Mouse (Mus musculus) heart, postnatal 14 days (tissue): ENCODE data around the gene Gm5565. TPM values are rescaled to one million over a fixed set of nuclear protein-coding genes. Genes with fewer than 3 reads are reported as not detected.
"Not testable (repeated sequence)": the region's sequence is repeated elsewhere in the genome, so short reads cannot be mapped to it uniquely, and the experiment has no call there.

Experiments used
- DNase-seq, 2 experiments: peaks; one replicate each; pipeline ENCODE4 v3.0.0; 2021 to 2022
- intact Hi-C: fragments of 180-260 bp; cut with DNase I; formaldehyde crosslinking; loops from one replicate; pipeline ENCODE4 v1.15.1; 2025
- long read RNA-seq, 2 experiments: library from polyadenylated mRNA; stranded (forward); transcript quantifications; one replicate each; pipeline ENCODE4 v2.0.0; 2021
- total RNA-seq, 2 experiments: library from RNA; stranded (reverse); gene quantifications; 2 replicates each; pipeline ENCODE4 v1.2.3; 2021

Gene Gm5565
- total RNA-seq: not detected
- long read RNA-seq, experiment 1: 0 reads
- long read RNA-seq, experiment 2: 0 reads

GRCm38 (mm10) chr5:146160439-146160838 is at the start of gene Gm5565:
Gene Gm5565 (minus strand): TSS chr5:146160539.
- DNase-seq, intact Hi-C loops: not testable (repeated sequence)

GRCm38 (mm10) chr5:146205537-146205936 is 45.2 kb upstream of the Gm5565 start:
- intact Hi-C loops: no loop called here
- DNase-seq: no peak

GRCm38 (mm10) chr5:146203921-146204320 is 43.6 kb upstream of the Gm5565 start:
- DNase-seq: no peak
- intact Hi-C loops: no loop called here

- intact Hi-C loops: no loop called here
- no peak for DNase-seq
These were observed 40.2 kb upstream of the Gm5565 start for GRCm38 (mm10) chr5:146200580-146200979.

GRCm38 (mm10) chr5:146199540-146199939 is 39.2 kb upstream of the Gm5565 start:
- DNase-seq: no peak
- intact Hi-C loops: loop anchor here (10.0 kb wide), 1 partner anchor 275 kb away; no protein-coding TSS in a partner anchor

GRCm38 (mm10) chr5:146199073-146199472 is 38.7 kb upstream of the Gm5565 start:
- intact Hi-C loops: loop anchor here (10.0 kb wide), 1 partner anchor 276 kb away; no protein-coding TSS in a partner anchor

GRCm38 (mm10) chr5:146193360-146193759 is 33.0 kb upstream of the Gm5565 start:
- DNase-seq: no peak
- intact Hi-C loops: loop anchor here (10.0 kb wide), 1 partner anchor 281 kb away; no protein-coding TSS in a partner anchor

More at GRCm38 (mm10) chr5:146199073-146199472, 38.7 kb upstream of the Gm5565 start:
- no peak for DNase-seq

GRCm38 (mm10) chr5:146190501-146191269 is 30.3 kb upstream of the Gm5565 start:
- no peak for DNase-seq
- intact Hi-C loops: loop anchor here (10.0 kb wide), 1 partner anchor 284 kb away; no protein-coding TSS in a partner anchor

GRCm38 (mm10) chr5:146190093-146190492 is 29.8 kb upstream of the Gm5565 start:
- intact Hi-C loops: loop anchor here (10.0 kb wide), 1 partner anchor 285 kb away; no protein-coding TSS in a partner anchor
- DNase-seq: no peak

- DNase-seq: no peak
- intact Hi-C loops: loop anchor here (1.0 kb wide), 1 partner anchor 115 kb away; no protein-coding TSS in a partner anchor
These were observed 28.4 kb upstream of the Gm5565 start for GRCm38 (mm10) chr5:146188712-146189111.

GRCm38 (mm10) chr5:146188144-146188543 is 27.8 kb upstream of the Gm5565 start:
- intact Hi-C loops: loop anchor here (1.0 kb wide), 1 partner anchor 115 kb away; no protein-coding TSS in a partner anchor
- no peak for DNase-seq

- intact Hi-C loops: not testable (repeated sequence)
- peak; percentile 63 to 73 for DNase-seq
These were observed 27.1 kb upstream of the Gm5565 start for GRCm38 (mm10) chr5:146187441-146187840.

GRCm38 (mm10) chr5:146185204-146185603 is 24.9 kb upstream of the Gm5565 start, which contains the start of gene 1700001J03Rik:
Gene 1700001J03Rik (minus strand): TSS chr5:146185304.
- intact Hi-C loops, DNase-seq: not testable (repeated sequence)

- peak in 1 of 2 experiments; percentile 15 for DNase-seq
- intact Hi-C loops: not testable (repeated sequence)
These were observed 12.4 kb upstream of the Gm5565 start for GRCm38 (mm10) chr5:146172744-146173143.

- intact Hi-C loops, DNase-seq: not testable (repeated sequence)
These were observed 10.3 kb upstream of the Gm5565 start, which contains the start of gene Gm6309 for GRCm38 (mm10) chr5:146170621-146171020. Gene Gm6309 (minus strand): TSS chr5:146170721.

- DNase-seq, intact Hi-C loops: not testable (repeated sequence)
These were observed 2.0 kb downstream of the Gm5565 start for GRCm38 (mm10) chr5:146158326-146158725.

- intact Hi-C loops: no loop called here
These were observed 9.9 kb downstream of the Gm5565 start for GRCm38 (mm10) chr5:146150454-146150853.

GRCm38 (mm10) chr5:146147903-146148302 is 12.4 kb downstream of the Gm5565 start:
- no peak for DNase-seq
- intact Hi-C loops: no loop called here

More at GRCm38 (mm10) chr5:146150454-146150853, 9.9 kb downstream of the Gm5565 start:
- no peak for DNase-seq
